ENCODE assay signal across 19 mouse cellular contexts in the genomic region with DNA sequence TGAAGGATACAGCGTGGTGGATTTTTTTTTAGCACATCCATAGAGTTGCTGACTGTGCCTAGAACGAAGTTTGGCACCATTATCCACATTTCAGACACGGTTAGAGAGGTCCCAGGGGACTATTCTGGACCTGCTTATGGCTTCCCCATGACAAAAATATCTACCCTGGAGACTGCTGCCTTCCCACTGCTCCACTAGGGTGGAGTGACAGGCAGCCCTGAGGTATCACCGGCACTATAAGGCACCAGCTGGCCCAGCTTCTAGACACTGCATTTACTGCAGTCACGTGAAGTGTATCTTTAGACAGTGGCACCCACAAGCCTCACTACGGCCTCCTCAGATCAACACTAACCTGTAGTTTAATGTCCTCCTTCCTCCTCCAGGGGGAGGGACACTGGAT. TPM values are rescaled to one million over a fixed set of nuclear protein-coding genes. Genes with fewer than 3 reads are reported as not detected.
DNase-seq lines count a peak whose midpoint lies in the region; TF ChIP-seq lines count a peak whose summit lies in the region.
"Had no signal": no experiment of that assay in that cellular context is flagged by ENCODE, and none has a peak within 500 bp of the region (broad histone marks: within the 10 kb centered on the region; RNA-seq: fewer than 3 reads in every experiment).

No protein-coding gene starts in this region.

- no peaks in the 10 kb centered on the region for H3K27me3 ChIP-seq in heart, adult 2 months (ENCODE audit: control insufficient read depth, insufficient read depth, low read length)
- H3K27me3 ChIP-seq: embryonic facial prominence, embryonic 13.5 days; forebrain, embryonic 15.5 days; limb, embryonic 15.5 days; neural tube, embryonic 13.5 days had no signal

- H3K4me3 ChIP-seq in heart, adult 2 months = no peak overlapping the region
- H3K4me3 ChIP-seq in left cerebral cortex, adult 2 months = no peak overlapping the region
- no peak overlapping the region for H3K4me3 ChIP-seq in cortical plate, adult 2 months (ENCODE audit: insufficient read depth, low read length)
- H3K4me3 ChIP-seq: embryonic facial prominence, embryonic 13.5 days; forebrain, embryonic 15.5 days; layer of hippocampus, adult 2 months; limb, embryonic 15.5 days; neural tube, embryonic 13.5 days had no signal

- H3K9ac ChIP-seq in heart, adult 2 months (ENCODE audit: low read depth, low read length) = no peak overlapping the region
- H3K9ac ChIP-seq: embryonic facial prominence, embryonic 13.5 days; forebrain, embryonic 15.5 days; hindbrain, embryonic 14.5 days; limb, embryonic 15.5 days; neural tube, embryonic 13.5 days had no signal

- no peaks in the 10 kb centered on the region for H3K79me2 ChIP-seq in heart, adult 2 months (replicated peaks; ENCODE audit: control insufficient read depth, insufficient read depth, low read length)

- no peak for TF ChIP-seq POLR2A in heart, adult 2 months (IDR thresholded peaks at IDR 0.05; ENCODE audit: insufficient read depth, low read depth, low read length)
- TF ChIP-seq POLR2A in cortical plate, adult 2 months (IDR thresholded peaks at IDR 0.05; ENCODE audit: extremely low read depth, insufficient read depth, low read length) = no peak

- intact Hi-C loops in heart, adult 2 months (cut with DNase I) = no loop called here
- intact Hi-C loops in heart, postnatal 14 days (cut with DNase I) = no loop called here
- intact Hi-C loops in left cerebral cortex, adult 2 months (cut with DNase I) = no loop called here

- H3K4me1 ChIP-seq in heart, adult 2 months (ENCODE audit: control insufficient read depth, insufficient read depth, low read length) = no peaks in the 10 kb centered on the region
- H3K4me1 ChIP-seq in cortical plate, adult 2 months (ENCODE audit: control insufficient read depth, insufficient read depth, low read length) = peaks cover 3% of the 10 kb centered on the region; the same call in 1 of the 2 replicates
- H3K4me1 ChIP-seq: forebrain, embryonic 15.5 days; neural tube, embryonic 13.5 days had no signal

- TF ChIP-seq EP300 in heart, adult 2 months (IDR thresholded peaks at IDR 0.05; ENCODE audit: insufficient read depth, low read depth, low read length) = no peak

- peak; percentile 8; the same call in 1 of the 2 replicates for TF ChIP-seq CTCF in heart, adult 2 months (IDR thresholded peaks at IDR 0.05)
- TF ChIP-seq CTCF in left cerebral cortex, adult 2 months (IDR thresholded peaks at IDR 0.05) = peak; percentile 23
- TF ChIP-seq CTCF in cortical plate, adult 2 months (IDR thresholded peaks at IDR 0.05; ENCODE audit: extremely low read depth, insufficient read depth, low read length) = 0 out of 2 replicates have a peak, but pooled peaks have one; percentile 1

- no peak for DNase-seq in heart, adult 2 months
- no peak for DNase-seq in heart, postnatal 14 days
- no peak for DNase-seq in left cerebral cortex, adult 2 months (ENCODE audit: extremely low spot score in 1 of 2, low spot score in 2 of 2)
- DNase-seq in left cerebral cortex, adult 18-20 months (ENCODE audit: low spot score in 2 of 2) = no peak
- peak; percentile 35 to 43 for DNase-seq in B cell, adult 2 months
- no peak for DNase-seq in urinary bladder, postnatal 14 days (ENCODE audit: low spot score)
- DNase-seq: cerebellum, adult 8-10 months; kidney, adult 8-10 months; kidney, postnatal 14 days; layer of hippocampus, postnatal 36 days; midbrain, embryonic 14.5 days; thymus, postnatal 36 days had no signal

- no peak overlapping the region for H3K27ac ChIP-seq in heart, adult 2 months
- H3K27ac ChIP-seq in left cerebral cortex, adult 2 months = no peak overlapping the region
- no peak overlapping the region for H3K27ac ChIP-seq in cortical plate, adult 2 months (ENCODE audit: insufficient read depth, low read length)
- H3K27ac ChIP-seq: forebrain, embryonic 15.5 days; hindbrain, embryonic 14.5 days; layer of hippocampus, adult 2 months; limb, embryonic 15.5 days; neural tube, embryonic 13.5 days had no signal

- H3K36me3 ChIP-seq in heart, adult 2 months (ENCODE audit: control insufficient read depth, insufficient read depth, low read length) = no peaks in the 10 kb centered on the region
- H3K36me3 ChIP-seq: embryonic facial prominence, embryonic 13.5 days; forebrain, embryonic 15.5 days; limb, embryonic 15.5 days; neural tube, embryonic 13.5 days had no signal

- 56% methylated on average over 6 of the region's 6 CpGs for WGBS in heart, adult 2 months

RNA-seq across cellular contexts. Expression of a gene that starts 5.9 kb away (rescaled TPM):
- 10 to 100 TPM; 22.6 to 32.3 TPM for total RNA-seq in heart, adult 2 months (2021)
- polyA plus RNA-seq in heart, adult 2 months (2012; rRNA removed) = 23.9 and 32.2 TPM in 2 replicates
- total RNA-seq in heart, postnatal 14 days (2021) = 10 to 100 TPM; 33.5 to 37.4 TPM
- 100 to 1,000 TPM; 174 to 177 TPM for total RNA-seq in left cerebral cortex, adult 2 months (2021)
- 100 to 1,000 TPM; 186 to 194 TPM for total RNA-seq in left cerebral cortex, adult 18-20 months (2021)
- polyA plus RNA-seq in cortical plate, adult 2 months (2012; rRNA removed) = 174 and 183 TPM in 2 replicates

RNA-seq across cellular contexts. Expression of a gene that starts 11.1 kb away (rescaled TPM):
- total RNA-seq in heart, adult 2 months (2021) = 10 to 100 TPM; 19.6 to 25.0 TPM
- polyA plus RNA-seq in heart, adult 2 months (2012; rRNA removed) = 38.1 and 47.3 TPM in 2 replicates
- 10 to 100 TPM; 29.5 to 30.6 TPM for total RNA-seq in heart, postnatal 14 days (2021)
- total RNA-seq in left cerebral cortex, adult 2 months (2021) = 10 to 100 TPM in 1 of 2 experiments, 1 to 10 TPM in 1; 9.1 to 14.1 TPM
- 10 to 100 TPM; 11.4 to 12.1 TPM for total RNA-seq in left cerebral cortex, adult 18-20 months (2021)
- 37.0 and 45.0 TPM in 2 replicates for polyA plus RNA-seq in cortical plate, adult 2 months (2012; rRNA removed)

Comparison
In these comparisons a context has a peak if more than half of its experiments do, and no peak if none do; other contexts are left out.
1. DNase-seq: peak in B cell, adult 2 months (2 of 2); none in heart, adult 2 months (0 of 2), heart, postnatal 14 days (0 of 2), left cerebral cortex, adult 2 months (0 of 2), left cerebral cortex, adult 18-20 months (0 of 2) and urinary bladder, postnatal 14 days (single experiment).
2. RNA of a gene that starts 5.9 kb away (total RNA-seq): 186 to 194 TPM in left cerebral cortex, adult 18-20 months and 174 to 177 TPM in left cerebral cortex, adult 2 months; 33.5 to 37.4 TPM in heart, postnatal 14 days and 22.6 to 32.3 TPM in heart, adult 2 months; every median in the first group is over 4 times any median in the second.
3. Peak in every context shown above with its lines, with median percentiles within 50 percentile points of each other: CTCF ChIP-seq.